Mouse (Mus musculus) macrophage (primary cell): ENCODE results near the gene Tbl1xr1. TPM values are rescaled to one million over a fixed set of nuclear protein-coding genes. Genes with fewer than 3 reads are reported as not detected.

Source experiments
- H3K27ac ChIP-seq: fragments of 350-480 bp; formaldehyde crosslinking; 2 replicates; pipeline ENCODE4 v1.9.0; 2021
- H3K36me3 ChIP-seq: fragments of 350-480 bp; formaldehyde crosslinking; 2 replicates; pipeline ENCODE4 v1.9.0; 2021; ENCODE audit errors: inconsistent target
- H3K4me3 ChIP-seq: fragments of 350-480 bp; formaldehyde crosslinking; 2 replicates; pipeline ENCODE4 v1.9.0; 2021; ENCODE audit errors: inconsistent target
- H3K79me2 ChIP-seq: fragments of 350-480 bp; formaldehyde crosslinking; 2 replicates; pipeline ENCODE4 v1.9.0; 2021; ENCODE audit errors: inconsistent target
- WGBS: methylation state at CpG from one replicate; pipeline ENCODE4 v1.1.7; 2026; ENCODE audit warnings: inconsistent platforms; ENCODE audit not compliant: missing documents; 5-methylcytosine and 5-hydroxymethylcytosine counted together
- polyA plus RNA-seq: library from polyadenylated mRNA; stranded (reverse); fragments of 250-400 nt; gene quantifications from 3 replicates; pipeline ENCODE4 v1.2.4, GENCODE M21; 2018; ENCODE audit warnings: inconsistent platforms

Gene Tbl1xr1
- polyA plus RNA-seq, 1 experiment from 2014 or later = 19.1 TPM

DNA sequence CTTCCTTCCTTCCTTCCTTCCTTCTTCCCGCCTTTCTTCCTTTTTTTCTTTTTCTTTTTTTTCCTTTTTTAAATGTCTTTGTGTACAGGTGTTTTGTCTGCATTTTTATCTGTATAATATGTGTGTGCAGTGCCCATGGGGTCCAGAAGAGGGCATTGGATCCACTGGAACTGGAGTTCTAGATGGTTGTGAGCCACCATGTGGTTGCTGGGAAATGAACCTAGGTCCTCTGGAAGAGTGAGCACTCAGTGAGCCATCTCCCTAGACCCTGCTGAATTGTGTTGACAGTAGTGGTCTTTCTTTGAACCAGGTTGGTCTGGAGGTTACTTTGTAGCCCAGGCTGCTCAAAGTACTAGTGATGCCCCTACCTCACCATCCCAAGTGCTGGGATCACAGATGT lies 33.2 kb downstream of the Tbl1xr1 start:
- no peaks in the 10 kb centered on the region for H3K36me3 ChIP-seq
- H3K4me3 ChIP-seq = no peak overlapping the region
- WGBS = no CpG with 5 or more reads among the region's 1 CpGs
- H3K79me2 ChIP-seq = peaks cover 100% of the 10 kb centered on the region
- H3K27ac ChIP-seq = no peak overlapping the region

DNA sequence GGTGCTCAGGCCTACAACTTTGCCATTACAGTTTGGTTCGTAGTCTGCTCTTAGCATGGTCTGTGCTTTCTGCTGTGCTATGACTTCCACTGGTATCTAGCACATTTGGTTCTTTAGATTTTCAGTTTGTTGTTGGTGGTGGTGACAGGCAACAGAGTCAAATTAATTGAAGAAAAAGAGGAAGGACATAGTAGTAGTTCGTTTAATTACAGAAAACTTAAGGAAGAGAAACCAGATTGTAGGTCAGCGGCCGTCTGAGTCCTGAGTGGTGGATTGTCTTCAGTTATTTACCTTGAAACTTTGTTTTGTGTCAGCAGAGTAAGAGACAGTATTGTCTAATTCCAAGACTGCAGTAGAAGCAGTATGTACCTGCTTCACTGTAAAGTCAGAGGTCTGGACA lies 37.3 kb downstream of the Tbl1xr1 start:
- no peak overlapping the region for H3K27ac ChIP-seq
- whole genome bisulfite sequencing = 37% methylated on average over 4 of the region's 4 CpGs
- peaks cover 100% of the 10 kb centered on the region for H3K79me2 ChIP-seq

DNA sequence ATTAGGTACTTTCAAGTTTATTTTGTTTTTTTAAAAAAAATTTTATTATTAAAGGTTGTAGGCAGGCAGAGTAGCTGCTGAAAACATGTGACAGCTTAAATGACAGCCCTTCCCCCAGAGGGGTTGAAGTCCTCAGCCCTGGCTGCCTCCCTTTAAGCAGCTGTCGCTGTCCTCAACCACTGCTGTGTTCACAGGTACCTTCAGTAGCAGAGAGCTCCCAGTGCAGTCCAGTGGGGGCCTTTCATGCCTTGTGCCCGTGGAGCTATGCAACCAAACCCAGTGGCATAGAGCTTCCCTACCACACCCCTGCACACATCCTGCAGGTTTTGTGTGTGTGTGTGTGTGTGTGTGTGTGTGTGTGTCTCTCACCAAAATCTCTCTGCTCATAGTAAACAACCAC lies 38.8 kb downstream of the Tbl1xr1 start:
- 42% methylated on average over 2 of the region's 2 CpGs for WGBS
- H3K79me2 ChIP-seq = peaks cover 100% of the 10 kb centered on the region

More for the DNA sequence above, 37.3 kb downstream of the Tbl1xr1 start:
- Histone ChIP-seq H3K4me3 (no peak overlapping the region), H3K36me3 (no peaks in the 10 kb centered on the region)

DNA sequence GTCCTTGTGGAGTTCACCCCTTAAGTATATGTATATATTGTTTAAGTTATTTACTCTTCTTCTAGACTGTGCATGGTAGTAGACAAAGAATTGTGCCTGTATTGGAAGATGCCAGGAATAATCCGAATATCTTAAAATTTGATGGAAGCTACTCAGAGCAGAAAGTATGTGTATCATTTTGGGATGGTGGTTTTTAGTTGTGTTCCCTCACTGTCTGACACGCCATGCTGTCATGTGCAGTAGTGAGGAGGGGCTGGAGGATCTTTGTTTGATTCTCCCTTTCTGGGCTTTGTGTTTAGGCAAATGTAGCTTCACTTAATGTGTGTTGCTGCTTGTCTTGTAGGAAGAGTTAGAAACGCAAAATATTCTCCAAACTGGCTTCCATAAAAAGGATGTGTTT lies 39.2 kb downstream of the Tbl1xr1 start:
- WGBS = 91% methylated on average over 3 of the region's 3 CpGs
- H3K36me3 ChIP-seq = no peaks in the 10 kb centered on the region
- no peak overlapping the region for H3K4me3 ChIP-seq
- H3K27ac ChIP-seq = no peak overlapping the region
- peaks cover 100% of the 10 kb centered on the region for H3K79me2 ChIP-seq

More for the DNA sequence above, 38.8 kb downstream of the Tbl1xr1 start:
- Histone ChIP-seq H3K36me3 (no peaks in the 10 kb centered on the region), H3K27ac (no peak overlapping the region), H3K4me3 (no peak overlapping the region)

DNA sequence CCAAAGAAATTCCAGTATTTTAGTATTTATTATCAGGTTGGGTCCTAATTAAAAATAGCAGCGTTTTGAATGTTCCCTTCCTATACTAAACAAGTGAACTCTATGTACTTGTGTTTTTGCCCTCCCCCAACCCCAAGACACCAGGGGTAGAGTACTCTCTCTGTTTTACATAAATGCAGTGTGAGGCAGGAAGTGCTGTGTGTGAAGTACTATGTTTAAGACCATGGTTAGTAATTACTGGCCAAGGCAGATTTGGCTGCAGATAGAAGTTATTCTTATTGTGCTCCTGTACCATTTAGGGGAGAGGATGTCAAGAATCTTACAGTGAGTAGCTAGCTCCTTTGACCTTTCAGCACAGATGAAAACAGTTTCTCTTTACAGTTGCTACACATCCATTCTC lies 39.7 kb downstream of the Tbl1xr1 start:
- peaks cover 100% of the 10 kb centered on the region for H3K79me2 ChIP-seq
- no peak overlapping the region for H3K27ac ChIP-seq
- WGBS = 60% methylated on average over 1 of the region's 1 CpGs
- no peak overlapping the region for H3K4me3 ChIP-seq
- H3K36me3 ChIP-seq = no peaks in the 10 kb centered on the region

DNA sequence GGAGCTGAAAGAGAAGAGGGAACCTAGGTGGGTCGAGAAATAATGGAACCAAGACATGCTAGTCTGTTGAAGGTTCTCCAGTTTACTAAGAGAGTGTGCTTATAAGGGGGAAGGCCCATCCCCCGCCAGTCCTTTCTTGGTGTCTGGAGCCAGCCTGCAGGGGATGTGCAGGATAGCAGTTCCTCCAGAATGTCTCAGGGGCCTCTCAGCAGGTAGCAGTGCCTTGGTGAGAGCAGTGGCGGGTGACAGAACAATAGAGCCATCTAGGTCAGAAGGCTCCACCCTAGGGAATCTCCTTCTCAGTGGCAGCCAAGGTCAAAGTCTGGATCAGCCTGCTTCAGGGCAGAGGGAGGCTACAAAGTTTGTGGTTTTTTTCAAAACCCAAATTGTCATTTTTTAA lies 45.3 kb downstream of the Tbl1xr1 start:
- Histone ChIP-seq H3K79me2 (peaks cover 100% of the 10 kb centered on the region), H3K27ac (no peak overlapping the region), H3K36me3 (no peaks in the 10 kb centered on the region), H3K4me3 (no peak overlapping the region)
- WGBS = 66% methylated on average over 3 of the region's 3 CpGs

DNA sequence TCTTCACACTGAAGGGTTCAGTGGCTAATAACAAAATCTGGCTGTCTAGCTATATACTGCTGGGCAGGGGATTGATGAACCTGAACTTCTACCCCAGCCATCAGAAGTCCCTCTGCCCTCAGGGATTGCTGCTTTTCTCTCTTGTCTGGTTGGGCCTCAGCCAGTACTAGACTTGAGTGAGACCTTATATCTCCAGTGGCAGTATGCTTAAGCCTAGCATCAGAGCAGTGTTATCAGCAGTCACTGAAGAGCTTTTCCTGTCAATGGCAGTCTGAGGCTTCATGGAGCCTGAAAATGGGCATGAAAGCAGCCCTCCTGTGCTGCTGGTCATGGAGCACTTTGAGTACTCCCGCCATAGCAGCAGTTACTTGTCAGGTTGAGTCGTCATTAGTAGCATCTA lies 46.7 kb downstream of the Tbl1xr1 start:
- 87% methylated on average over 2 of the region's 2 CpGs for WGBS
- no peak overlapping the region for H3K4me3 ChIP-seq
- peaks cover 100% of the 10 kb centered on the region for H3K79me2 ChIP-seq
- no peaks in the 10 kb centered on the region for H3K36me3 ChIP-seq
- H3K27ac ChIP-seq = no peak overlapping the region

DNA sequence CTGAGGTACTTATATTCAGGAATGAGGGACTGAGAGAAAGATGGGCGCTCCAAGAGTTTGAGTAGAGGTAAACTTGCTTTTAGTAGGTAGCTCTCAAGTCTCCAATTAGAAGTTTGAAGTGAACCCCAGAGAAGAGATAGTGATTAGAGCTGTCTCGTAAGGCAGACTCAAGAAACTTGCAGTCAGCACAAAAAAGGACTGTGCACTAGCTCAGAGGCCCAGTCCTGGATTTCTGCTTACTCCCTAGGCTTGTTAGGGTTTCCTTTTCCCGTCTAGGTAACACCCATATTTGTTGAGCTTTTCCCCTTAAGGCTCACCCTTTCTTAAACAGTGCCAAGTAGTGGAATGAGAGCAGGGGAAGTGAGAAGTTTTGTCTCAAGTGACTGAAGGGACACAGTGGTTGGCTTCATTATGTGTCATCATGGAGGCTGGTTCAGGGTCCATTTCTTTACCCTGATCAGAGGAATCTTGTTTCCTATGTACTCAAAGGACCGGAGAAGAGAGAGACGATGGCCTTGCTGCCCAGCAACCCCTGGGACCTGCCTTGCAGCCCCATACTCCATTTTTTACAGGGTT lies 49.9 kb downstream of the Tbl1xr1 start:
- Histone ChIP-seq H3K79me2 (peaks cover 100% of the 10 kb centered on the region), H3K4me3 (no peak overlapping the region), H3K36me3 (no peaks in the 10 kb centered on the region), H3K27ac (no peak overlapping the region)
- 86% methylated on average over 5 of the region's 5 CpGs for WGBS

DNA sequence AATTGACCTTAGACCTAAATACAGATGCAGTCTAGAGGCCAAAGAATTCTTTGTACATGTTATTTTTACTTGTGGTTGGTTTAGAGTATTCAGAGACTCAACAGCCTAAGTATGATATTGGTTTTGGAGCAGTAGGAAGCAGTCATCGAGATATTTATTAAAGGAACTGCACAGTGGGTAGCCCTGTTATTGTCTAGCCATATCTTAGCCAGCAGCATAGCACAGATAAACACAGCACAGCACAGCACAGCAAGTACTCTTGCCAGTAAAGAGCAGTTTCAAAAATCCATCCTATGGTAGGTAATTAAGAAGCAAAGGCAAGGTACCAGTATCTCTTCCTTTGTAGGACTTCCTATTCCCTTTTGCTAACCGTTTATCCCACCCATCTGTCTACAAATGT lies 54.8 kb downstream of the Tbl1xr1 start:
- WGBS = 66% methylated on average over 2 of the region's 2 CpGs
- no peaks in the 10 kb centered on the region for H3K36me3 ChIP-seq
- no peak overlapping the region for H3K4me3 ChIP-seq
- H3K27ac ChIP-seq = no peak overlapping the region
- H3K79me2 ChIP-seq = peaks cover 100% of the 10 kb centered on the region

DNA sequence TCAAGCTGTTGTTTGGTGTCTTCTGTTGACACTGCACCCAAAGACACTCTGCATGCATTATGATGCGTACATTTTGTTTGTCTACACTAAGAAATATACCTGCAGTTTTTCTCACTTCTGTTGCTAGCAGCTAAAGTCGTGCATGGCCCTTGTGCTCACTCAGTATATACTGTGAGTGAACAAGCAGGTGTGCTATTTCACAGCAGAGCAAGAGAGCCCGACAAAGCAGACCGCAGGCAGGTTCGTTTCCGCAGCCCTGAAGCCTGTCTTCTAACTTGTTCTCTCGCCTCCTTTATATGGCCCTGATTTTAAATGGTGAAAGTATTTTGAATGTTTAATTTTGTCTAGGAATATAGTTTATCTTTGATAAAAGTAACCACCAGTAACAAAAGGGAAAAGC lies 57.2 kb downstream of the Tbl1xr1 start:
- Histone ChIP-seq H3K79me2 (peaks cover 100% of the 10 kb centered on the region), H3K36me3 (no peaks in the 10 kb centered on the region), H3K4me3 (no peak overlapping the region), H3K27ac (no peak overlapping the region)
- 94% methylated on average over 7 of the region's 7 CpGs for WGBS

DNA sequence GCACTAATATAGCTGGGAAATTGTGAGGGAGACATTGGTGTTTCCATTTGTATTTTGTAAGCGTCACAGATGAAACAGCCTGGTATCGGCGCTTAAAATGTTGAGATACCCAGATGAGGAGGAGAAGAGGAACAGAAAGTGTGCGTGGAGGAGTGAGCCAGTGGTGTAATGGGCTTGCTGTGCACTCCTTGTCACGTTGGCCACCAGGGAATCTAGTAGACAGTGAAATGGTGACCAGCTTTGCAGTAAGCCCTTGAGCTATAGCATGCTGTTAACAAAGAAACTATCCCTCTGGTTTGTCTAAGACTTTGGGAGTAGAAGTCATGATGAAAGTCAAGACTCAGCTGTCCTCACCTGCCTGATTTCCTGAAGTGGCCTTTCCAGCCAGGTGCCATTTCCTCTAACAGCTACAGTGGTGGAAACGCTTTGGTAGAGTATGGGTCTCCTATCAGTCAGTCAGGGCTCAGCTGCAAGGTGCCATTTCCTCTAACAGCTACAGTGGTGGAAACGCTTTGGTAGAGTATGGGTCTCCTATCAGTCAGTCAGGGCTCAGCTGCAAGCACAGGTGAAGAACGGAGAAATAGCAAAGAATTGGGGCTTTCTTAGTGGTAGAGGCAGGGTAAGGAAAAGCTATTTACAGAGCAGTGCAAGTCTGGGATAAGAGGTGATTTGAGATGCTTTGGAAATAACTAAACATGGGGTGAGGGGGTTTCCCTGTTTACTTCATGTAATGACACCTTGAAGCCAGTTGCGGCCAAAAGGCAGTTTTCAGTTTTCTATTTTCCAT lies 61.5 kb downstream of the Tbl1xr1 start:
- peaks cover 100% of the 10 kb centered on the region for H3K79me2 ChIP-seq
- no peak overlapping the region for H3K4me3 ChIP-seq
- H3K36me3 ChIP-seq = no peaks in the 10 kb centered on the region
- H3K27ac ChIP-seq = no peak overlapping the region
- WGBS = 23% methylated on average over 9 of the region's 9 CpGs

DNA sequence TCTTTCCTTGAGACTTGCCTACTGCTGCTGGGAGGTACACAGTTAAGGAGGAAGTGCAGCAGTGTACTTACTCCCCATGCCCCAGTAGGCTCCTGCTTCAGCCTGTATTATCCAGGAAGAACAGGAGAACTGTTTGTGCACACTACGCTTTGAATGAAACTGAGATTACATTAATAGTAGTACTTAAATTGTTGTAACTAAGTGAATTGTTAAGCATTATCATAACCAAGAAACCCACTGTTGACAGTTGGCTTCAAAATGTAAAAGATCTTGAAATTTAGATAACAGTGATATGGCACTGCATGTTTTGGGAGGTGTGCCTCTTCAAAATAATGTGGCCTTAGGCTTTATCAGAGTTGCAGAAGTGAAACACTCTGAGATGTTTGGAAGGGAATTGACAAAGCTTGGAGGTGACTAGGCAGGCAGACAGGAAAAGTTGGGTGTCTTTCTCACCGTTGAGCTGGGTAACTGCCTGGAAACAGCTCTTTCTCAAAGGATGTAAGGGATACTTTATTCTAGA lies 62.2 kb downstream of the Tbl1xr1 start:
- H3K4me3 ChIP-seq = no peak overlapping the region
- 53% methylated on average over 2 of the region's 2 CpGs for WGBS
- no peaks in the 10 kb centered on the region for H3K36me3 ChIP-seq
- H3K79me2 ChIP-seq = peaks cover 100% of the 10 kb centered on the region
- H3K27ac ChIP-seq = no peak overlapping the region

DNA sequence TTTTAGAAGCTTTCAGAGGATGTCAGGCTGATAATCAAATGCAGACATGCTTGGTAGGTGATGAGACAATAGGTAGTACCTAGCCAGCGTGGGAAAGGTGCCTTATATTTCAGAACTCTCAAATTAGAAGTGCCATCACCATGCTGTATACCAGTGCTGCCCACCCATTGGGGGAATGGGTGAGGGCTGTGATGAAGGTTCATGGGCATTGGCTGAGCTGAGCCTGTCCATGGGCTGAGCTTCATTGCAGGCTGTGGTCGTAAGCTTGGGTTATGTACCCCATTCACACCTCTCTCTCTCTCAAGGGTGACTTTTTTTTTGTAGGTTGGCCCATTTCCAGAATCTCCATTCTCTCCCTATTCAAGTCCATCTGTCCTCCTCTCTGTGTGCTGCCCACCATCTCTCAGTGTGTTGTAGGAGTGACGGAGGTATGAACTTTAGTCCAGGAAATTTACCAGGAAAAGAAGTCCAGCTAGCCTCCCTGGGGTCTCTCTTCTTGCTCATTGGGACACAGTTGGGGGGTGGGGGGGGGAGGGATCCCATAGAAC lies 63.7 kb downstream of the Tbl1xr1 start:
- Histone ChIP-seq H3K4me3 (no peak overlapping the region), H3K27ac (no peak overlapping the region), H3K36me3 (no peaks in the 10 kb centered on the region), H3K79me2 (peaks cover 100% of the 10 kb centered on the region)
- WGBS = 90% methylated on average over 3 of the region's 3 CpGs

DNA sequence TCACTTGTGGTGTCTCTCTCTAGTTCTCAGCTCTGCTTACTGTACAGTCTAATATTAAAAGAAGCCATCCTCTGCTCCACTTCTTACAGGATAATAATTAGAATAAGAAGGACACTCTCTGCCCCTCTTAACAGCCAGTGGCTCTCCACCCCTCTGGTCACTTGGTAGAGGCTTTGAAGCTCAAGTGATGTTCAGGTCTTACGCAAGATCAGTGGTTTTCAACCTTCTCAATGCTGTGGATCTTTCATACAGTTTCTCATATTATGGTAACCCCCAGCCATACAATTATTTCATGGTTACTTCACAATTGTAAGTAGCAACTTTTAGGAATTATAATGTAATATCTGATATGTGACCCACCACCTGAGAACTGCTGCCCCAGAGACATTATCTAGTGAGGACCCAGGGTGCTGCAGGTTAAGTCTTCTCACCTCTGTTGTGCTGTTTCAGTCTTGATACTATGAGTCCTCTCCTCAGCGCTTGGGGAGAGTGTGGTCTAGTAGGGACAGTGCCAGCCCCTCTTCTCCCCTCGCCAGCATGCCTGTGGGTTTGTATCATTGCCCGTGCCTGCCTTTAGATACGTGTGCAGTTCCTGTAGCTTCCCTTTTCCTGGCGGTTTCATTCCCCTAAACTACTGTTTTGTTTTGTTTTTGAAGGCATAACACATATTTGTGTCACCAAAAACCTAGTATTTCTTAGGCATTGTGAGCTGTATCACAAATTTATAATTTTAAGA lies 65.7 kb downstream of the Tbl1xr1 start:
- no peak overlapping the region for H3K27ac ChIP-seq
- H3K79me2 ChIP-seq = peaks cover 100% of the 10 kb centered on the region
- WGBS = 16% methylated on average over 6 of the region's 6 CpGs
- no peaks in the 10 kb centered on the region for H3K36me3 ChIP-seq
- H3K4me3 ChIP-seq = no peak overlapping the region
